Mouse (Mus musculus) neural tube, embryonic 11.5 days (tissue): ENCODE results near the gene Rexo4. TPM values are rescaled to one million over a fixed set of nuclear protein-coding genes. Genes with fewer than 3 reads are reported as not detected.
A peak's percentile ranks its signal among the peaks of the same experiment; 100 is the strongest.

Experiments
- ATAC-seq: fragments of 200-750 bp; cut with Nextera tagmentation; 2 replicates; pipeline ENCODE4 v1.8.0; 2017; ENCODE audit warnings: moderate number of reproducible peaks, mild to moderate bottlenecking, moderate TSS enrichment, moderate library complexity; ENCODE audit not compliant: insufficient read depth, low FRiP score, low TSS enrichment
- DNase-seq: peaks from one replicate; pipeline ENCODE4 v3.0.0-alpha.2; 2015; ENCODE audit warnings: low spot score
- H3K27ac ChIP-seq: fragments of 300-500 bp; sonication (generic); 2 replicates; pipeline ENCODE4 v1.5.1; 2014; ENCODE audit warnings: low read depth, mild to moderate bottlenecking, low read length
- H3K27me3 ChIP-seq: fragments of 300-500 bp; sonication (generic); 2 replicates; pipeline ENCODE4 v1.6.1; 2014; ENCODE audit warnings: mild to moderate bottlenecking, low read length, mixed read lengths; ENCODE audit not compliant: control insufficient read depth, insufficient read depth
- H3K36me3 ChIP-seq: fragments of 300-500 bp; sonication (generic); 2 replicates; pipeline ENCODE4 v1.6.1; 2014; ENCODE audit warnings: mild to moderate bottlenecking, low read length, moderate library complexity, mixed read lengths; ENCODE audit not compliant: control insufficient read depth, insufficient read depth
- H3K4me1 ChIP-seq: fragments of 300-500 bp; sonication (generic); 2 replicates; pipeline ENCODE4 v1.6.1; 2014; ENCODE audit warnings: low read length, mixed read lengths; ENCODE audit not compliant: control insufficient read depth, insufficient read depth
- H3K4me2 ChIP-seq: fragments of 300-500 bp; sonication (generic); 2 replicates; pipeline ENCODE4 v1.6.1; 2014; ENCODE audit warnings: low read depth, mild to moderate bottlenecking, moderate library complexity
- H3K4me3 ChIP-seq: fragments of 300-500 bp; sonication (generic); 2 replicates; pipeline ENCODE4 v1.5.1; 2014; ENCODE audit warnings: low read depth, low read length
- H3K9ac ChIP-seq: fragments of 300-500 bp; sonication (generic); 2 replicates; pipeline ENCODE4 v1.6.1; 2014; ENCODE audit warnings: mild to moderate bottlenecking, low read length
- H3K9me3 ChIP-seq: fragments of 300-500 bp; sonication (generic); 2 replicates; pipeline ENCODE4 v1.6.1; 2016; ENCODE audit warnings: low read length; ENCODE audit not compliant: control insufficient read depth
- WGBS: fragments of 180-500 bp; shearing (Covaris S2); extraction: QIAGEN DNeasy Blood & Tissue Kit; methylation state at CpG from one replicate; pipeline ENCODE4 v1.1.7; 2014; 5-methylcytosine and 5-hydroxymethylcytosine counted together
- polyA plus RNA-seq: library from polyadenylated mRNA; unstranded; fragments of >200 nt; fragmentation: Nextera tagmentation; extraction: Ambion mirVana; gene quantifications from 2 replicates; pipeline ENCODE4 v1.2.1, GENCODE M21; 2014

The Rexo4 gene
- polyA plus RNA-seq, 1 experiment from 2014 or later = 47.2 TPM

DNA sequence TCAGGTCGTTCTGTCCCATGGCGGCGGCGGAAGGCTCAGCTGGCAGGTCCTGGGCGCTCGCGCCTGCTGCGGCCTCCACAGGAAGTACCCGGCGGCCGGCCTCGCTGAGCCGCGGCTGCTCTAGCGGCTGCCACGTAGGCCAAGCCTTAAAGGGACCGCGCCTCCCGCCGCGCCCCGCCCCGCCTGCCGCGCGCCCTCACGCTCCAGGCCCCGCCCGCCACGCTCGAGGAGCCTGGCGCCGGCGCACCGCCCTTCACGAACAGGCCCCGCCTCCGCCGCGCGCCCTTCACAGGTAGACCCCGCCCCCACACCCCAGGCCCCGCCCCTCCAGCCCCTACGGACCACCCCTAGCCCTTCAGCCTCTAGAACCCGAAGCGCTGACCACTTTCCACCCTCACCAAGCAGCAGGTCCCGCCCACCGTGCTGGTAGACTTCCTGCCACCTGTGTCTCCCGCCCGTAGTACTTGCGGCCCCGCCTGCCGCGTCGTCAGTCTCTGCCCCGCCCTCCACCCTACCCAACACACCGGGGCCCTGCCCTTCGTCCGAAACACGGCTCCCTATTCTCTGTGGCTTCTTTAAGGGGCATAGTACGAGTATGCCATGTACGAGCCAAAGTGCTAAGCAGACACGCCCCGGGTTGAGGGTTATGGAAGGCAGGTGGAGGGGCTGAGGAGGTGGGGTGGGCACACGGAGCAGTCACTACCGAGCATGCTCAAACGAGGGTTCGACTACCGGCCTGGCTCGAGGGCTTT lies 30.7 kb downstream of the Rexo4 start, which contains the start of the genes Surf4 and Stkld1:
TSS of gene Surf4 (minus strand) at position 625 of the 752 bp plus-strand sequence.
TSS of gene Stkld1 (plus strand) at position 744 of the 752 bp plus-strand sequence.
- Histone ChIP-seq H3K4me1 (peaks cover 15% of the 10 kb centered on the region; the same call in 1 of the 2 replicates), H3K4me2 (peak within 1 kb of the TSS; percentile 88), H3K9me3 (no peaks in the 10 kb centered on the region), H3K4me3 (peak within 1 kb of the TSS; percentile 96), H3K27ac (peak within 1 kb of the TSS; percentile 78), H3K9ac (peak within 1 kb of the TSS; percentile 96), H3K27me3 (no peaks in the 10 kb centered on the region), H3K36me3 (peaks cover 2% of the 10 kb centered on the region; the same call in 1 of the 2 replicates)
- DNase-seq = peak; percentile 96
- WGBS = under 1% methylated on average over 49 of the region's 70 CpGs
- ATAC-seq = peak; percentile 88

DNA sequence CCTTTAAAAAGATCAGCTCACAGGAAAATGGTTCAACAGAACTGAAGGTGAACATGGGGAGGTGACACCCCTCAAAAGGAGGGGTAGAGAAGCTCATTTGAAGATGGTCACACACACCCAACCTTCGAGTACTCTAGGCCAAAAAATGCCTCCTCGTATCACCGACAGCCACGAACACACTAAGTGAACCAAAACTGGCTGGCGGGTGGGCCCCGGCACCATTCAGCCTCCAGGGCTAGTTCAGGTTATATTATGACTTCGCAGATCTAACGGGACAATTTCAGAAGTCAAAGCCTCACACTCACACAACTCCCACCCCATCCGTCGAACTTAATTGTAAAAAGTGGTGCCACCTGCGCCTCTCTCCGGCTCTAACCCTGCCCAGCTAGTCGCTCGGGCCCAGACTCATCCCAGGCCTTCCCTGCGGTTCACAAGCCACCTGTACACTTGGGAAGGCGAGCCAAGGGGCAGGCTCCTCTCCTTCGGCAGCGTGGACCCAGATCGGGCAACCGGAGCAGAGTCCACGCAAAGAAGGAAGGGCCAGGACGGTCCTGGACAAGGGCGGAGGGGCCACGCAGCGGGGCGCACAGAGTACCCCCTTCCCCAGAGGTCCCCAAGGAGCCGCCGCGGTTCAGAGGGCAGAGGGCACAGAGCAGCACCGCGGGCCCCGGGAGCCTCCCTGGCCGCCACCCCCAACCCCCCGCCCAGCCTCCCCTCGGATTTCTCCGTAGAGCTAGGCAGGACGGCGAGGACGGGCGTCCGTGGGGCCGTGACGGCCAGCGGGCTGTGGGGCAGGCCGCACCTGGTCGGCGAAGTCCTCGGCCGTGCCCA lies 31.5 kb downstream of the Rexo4 start:
- Histone ChIP-seq H3K36me3 (peaks cover 2% of the 10 kb centered on the region; the same call in 1 of the 2 replicates), H3K27ac (peak overlapping the region; percentile 78), H3K4me1 (peaks cover 15% of the 10 kb centered on the region; the same call in 1 of the 2 replicates), H3K9me3 (no peaks in the 10 kb centered on the region), H3K9ac (peak overlapping the region; percentile 96), H3K4me3 (peak overlapping the region; percentile 96), H3K4me2 (peak overlapping the region; percentile 88), H3K27me3 (no peaks in the 10 kb centered on the region)
- no peak for DNase-seq
- peak; percentile 45; the same call in 1 of the 2 replicates for ATAC-seq
- WGBS = 3% methylated on average over 45 of the region's 49 CpGs

- DNase-seq (peak; percentile 58), ATAC-seq (no peak)
- Histone ChIP-seq H3K9ac (no peak overlapping the region), H3K36me3 (peaks cover 5% of the 10 kb centered on the region), H3K4me3 (no peak overlapping the region), H3K9me3 (no peaks in the 10 kb centered on the region), H3K27ac (no peak overlapping the region), H3K27me3 (no peaks in the 10 kb centered on the region), H3K4me2 (no peak overlapping the region), H3K4me1 (peaks cover 15% of the 10 kb centered on the region; the same call in 1 of the 2 replicates)
- 53% methylated on average over 1 of the region's 1 CpGs for WGBS
These were observed 33.8 kb downstream of the Rexo4 start for GRCm38 (mm10) chr2:26930390-26930789.

- WGBS = 91% methylated on average over 6 of the region's 6 CpGs
- no peak for ATAC-seq
- no peak overlapping the region for H3K4me2 ChIP-seq
- DNase-seq = no peak
- H3K4me3 ChIP-seq = no peak overlapping the region
- no peaks in the 10 kb centered on the region for H3K9me3 ChIP-seq
- no peaks in the 10 kb centered on the region for H3K27me3 ChIP-seq
- H3K9ac ChIP-seq = no peak overlapping the region
- peaks cover 18% of the 10 kb centered on the region for H3K36me3 ChIP-seq
- H3K4me1 ChIP-seq = peaks cover 15% of the 10 kb centered on the region; the same call in 1 of the 2 replicates
- H3K27ac ChIP-seq = no peak overlapping the region
These were observed 36.3 kb downstream of the Rexo4 start for GRCm38 (mm10) chr2:26927745-26928476.

GRCm38 (mm10) chr2:26921784-26922183 lies 42.4 kb downstream of the Rexo4 start:
- H3K27me3 ChIP-seq = no peaks in the 10 kb centered on the region
- ATAC-seq (no peak), DNase-seq (no peak)
- no peak overlapping the region for H3K4me2 ChIP-seq
- H3K9me3 ChIP-seq = no peaks in the 10 kb centered on the region
- no peak overlapping the region for H3K9ac ChIP-seq
- no peak overlapping the region for H3K27ac ChIP-seq
- WGBS = 88% methylated on average over 9 of the region's 9 CpGs
- H3K36me3 ChIP-seq = peaks cover 40% of the 10 kb centered on the region
- no peak overlapping the region for H3K4me3 ChIP-seq
- peaks cover 14% of the 10 kb centered on the region for H3K4me1 ChIP-seq

- peaks cover 20% of the 10 kb centered on the region for H3K4me1 ChIP-seq
- no peak overlapping the region for H3K4me2 ChIP-seq
- H3K27ac ChIP-seq = no peak overlapping the region
- peaks cover 36% of the 10 kb centered on the region for H3K36me3 ChIP-seq
- H3K9me3 ChIP-seq = no peaks in the 10 kb centered on the region
- no peak overlapping the region for H3K9ac ChIP-seq
- DNase-seq (no peak), ATAC-seq (no peak)
- WGBS = 90% methylated on average over 6 of the region's 6 CpGs
- H3K27me3 ChIP-seq = no peaks in the 10 kb centered on the region
- no peak overlapping the region for H3K4me3 ChIP-seq
These were observed 43.9 kb downstream of the Rexo4 start for GRCm38 (mm10) chr2:26920190-26920855.

- no peak for DNase-seq
- Histone ChIP-seq H3K4me1 (peaks cover 20% of the 10 kb centered on the region), H3K27me3 (no peaks in the 10 kb centered on the region), H3K36me3 (peaks cover 30% of the 10 kb centered on the region), H3K9ac (no peak overlapping the region), H3K27ac (no peak overlapping the region), H3K9me3 (no peaks in the 10 kb centered on the region), H3K4me3 (no peak overlapping the region), H3K4me2 (no peak overlapping the region)
- no peak for ATAC-seq
- 82% methylated on average over 3 of the region's 3 CpGs for WGBS
These were observed 44.5 kb downstream of the Rexo4 start for GRCm38 (mm10) chr2:26919684-26920083.

DNA sequence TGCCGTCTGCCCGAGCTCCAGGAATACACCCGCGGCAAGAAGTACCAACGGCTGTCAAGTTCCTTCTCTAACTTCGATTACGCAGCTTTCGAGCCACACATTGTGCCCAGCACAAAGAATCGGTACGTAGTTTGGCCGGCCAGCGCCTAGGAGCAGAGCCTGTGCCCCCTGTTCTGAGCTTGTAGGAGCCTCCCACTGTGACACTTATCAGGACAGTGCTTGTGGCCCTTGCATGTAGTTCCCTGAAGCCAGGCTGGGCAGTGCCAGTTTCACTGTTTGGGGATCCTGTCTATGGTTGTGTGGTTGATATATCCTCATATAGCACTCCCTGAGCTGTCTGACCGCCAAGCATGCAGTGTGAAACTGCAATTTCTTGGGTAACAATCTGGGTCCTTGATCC lies 47.4 kb downstream of the Rexo4 start:
- peak overlapping the region; percentile 77 for H3K9ac ChIP-seq
- peaks cover 30% of the 10 kb centered on the region for H3K36me3 ChIP-seq
- peak overlapping the region; percentile 99 for H3K4me2 ChIP-seq
- H3K9me3 ChIP-seq = no peaks in the 10 kb centered on the region
- peak overlapping the region; percentile 77 for H3K4me3 ChIP-seq
- H3K27ac ChIP-seq = no peak overlapping the region
- no peak for DNase-seq
- ATAC-seq = no peak
- H3K27me3 ChIP-seq = no peaks in the 10 kb centered on the region
- H3K4me1 ChIP-seq = peaks cover 29% of the 10 kb centered on the region
- 5% methylated on average over 13 of the region's 13 CpGs for WGBS
